Mouse (Mus musculus): ENCODE data around the gene Ptger1. TPM values are rescaled to one million over a fixed set of nuclear protein-coding genes. Genes with fewer than 3 reads are reported as not detected.

Gene Ptger1
- polyA plus RNA-seq (2012; ENCODE audit: insufficient read depth, insufficient read length, missing spikeins), result 0.16 and 0.53 TPM in 2 replicates

DNA sequence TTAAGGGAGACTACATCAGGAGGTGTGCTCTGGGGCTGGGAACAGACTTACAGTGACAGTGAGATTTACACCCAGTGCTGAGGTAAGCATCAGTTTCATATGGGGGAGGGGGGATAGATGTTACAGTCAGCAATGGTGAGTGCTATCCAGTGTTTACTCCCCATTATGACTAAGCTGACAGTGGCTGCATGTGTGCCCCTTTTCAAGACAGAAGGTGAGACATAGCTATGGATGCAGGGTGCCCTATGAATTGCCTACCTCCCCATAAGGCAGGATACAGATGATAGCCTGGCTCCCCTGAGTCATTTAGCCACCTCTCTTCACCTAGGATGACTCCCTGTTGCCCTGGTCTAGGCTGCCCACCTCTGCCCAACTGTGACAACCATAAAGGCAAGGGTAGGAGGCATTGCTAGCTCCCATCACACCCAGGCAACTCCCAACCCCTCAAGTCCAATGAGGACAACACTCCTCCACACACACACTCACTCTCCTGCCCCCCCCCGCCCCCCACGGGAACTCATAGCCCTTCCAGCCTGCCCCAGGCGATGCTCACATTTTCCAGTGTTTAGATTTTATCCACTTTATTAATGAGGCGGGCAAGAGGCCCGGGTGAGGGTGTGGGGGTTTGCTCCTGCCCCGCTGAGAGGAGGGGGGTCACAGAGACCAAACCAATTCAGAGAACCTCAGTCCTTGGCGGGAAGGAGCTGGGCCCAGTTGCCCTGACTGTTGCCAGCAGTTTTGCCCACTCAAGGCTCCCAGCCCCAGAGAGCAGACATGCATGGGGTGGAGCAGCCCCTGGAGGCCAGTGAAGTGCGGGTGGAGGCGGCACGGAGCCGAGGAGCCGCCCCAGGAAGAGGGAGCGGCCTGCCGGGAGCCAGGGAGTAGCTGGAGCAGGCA, at the start of gene Ptger1:
Ptger1 (plus strand) TSS at position 710 of the 897 bp plus-strand sequence.
- H3K4me3 ChIP-seq (ENCODE audit: insufficient read depth, low read length), result no peak within 1 kb of the TSS
- H3K4me1 ChIP-seq (ENCODE audit: control insufficient read depth, insufficient read depth, low read length), result peaks cover 5% of the 10 kb centered on the region
- no peak within 1 kb of the TSS for H3K27ac ChIP-seq (ENCODE audit: insufficient read depth, low read depth, low read length)
- TF ChIP-seq CTCF (IDR thresholded peaks at IDR 0.05; ENCODE audit: low read depth, low read length), result no peak
- no peak for TF ChIP-seq POLR2A (IDR thresholded peaks at IDR 0.05; ENCODE audit: borderline replicate concordance, low read depth, low read length)

DNA sequence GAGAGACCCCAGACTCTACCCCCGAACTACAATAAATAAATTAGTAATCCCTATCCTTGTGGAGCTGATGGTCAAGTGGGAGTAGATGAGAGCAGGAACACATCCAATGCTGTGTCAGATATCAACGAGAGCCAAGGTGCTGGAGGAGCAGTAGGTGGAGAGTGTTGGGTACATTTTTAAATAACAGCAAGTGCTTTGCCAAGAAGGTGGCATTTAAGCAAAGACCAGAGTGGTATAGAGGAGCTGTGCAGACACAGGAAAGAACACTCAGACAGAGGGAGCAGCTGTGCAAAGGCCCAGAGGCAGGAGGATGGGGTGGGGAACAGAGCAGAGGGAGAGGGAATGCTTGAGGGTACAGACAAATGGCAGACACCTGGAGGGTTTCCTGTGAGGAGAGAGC, 49.4 kb upstream of the Ptger1 start:
- H3K4me1 ChIP-seq (ENCODE audit: control insufficient read depth, insufficient read depth, low read length), result no peaks in the 10 kb centered on the region
- H3K4me3 ChIP-seq (ENCODE audit: insufficient read depth, low read length), result no peak overlapping the region
- TF ChIP-seq POLR2A (IDR thresholded peaks at IDR 0.05; ENCODE audit: borderline replicate concordance, low read depth, low read length) (no peak), CTCF (IDR thresholded peaks at IDR 0.05; ENCODE audit: low read depth, low read length) (no peak)
- H3K27ac ChIP-seq (ENCODE audit: insufficient read depth, low read depth, low read length), result no peak overlapping the region

DNA sequence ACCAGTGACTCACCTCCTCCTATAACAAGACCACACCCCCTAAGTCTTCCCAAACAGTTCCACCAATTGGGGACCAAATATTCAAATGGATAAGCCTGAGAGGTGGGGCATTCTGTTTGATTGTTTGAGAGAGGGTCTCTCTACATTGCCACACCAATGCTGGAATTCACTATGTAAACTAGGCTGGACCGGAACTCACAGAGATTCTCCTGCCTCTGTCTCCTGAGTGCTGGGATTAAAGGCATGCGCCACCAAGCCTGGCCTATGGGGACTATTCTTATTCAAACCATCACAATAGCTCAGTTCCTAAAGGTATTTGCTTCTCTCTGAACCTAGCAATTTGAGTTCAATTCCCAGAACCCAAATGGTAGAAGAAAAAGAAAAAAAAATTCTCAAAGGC, 47.9 kb upstream of the Ptger1 start:
- no peak for TF ChIP-seq CTCF (IDR thresholded peaks at IDR 0.05; ENCODE audit: low read depth, low read length)
- no peak for TF ChIP-seq POLR2A (IDR thresholded peaks at IDR 0.05; ENCODE audit: borderline replicate concordance, low read depth, low read length)
- Histone ChIP-seq H3K27ac (ENCODE audit: insufficient read depth, low read depth, low read length) (no peak overlapping the region), H3K4me3 (ENCODE audit: insufficient read depth, low read length) (no peak overlapping the region), H3K4me1 (ENCODE audit: control insufficient read depth, insufficient read depth, low read length) (0 out of 2 replicates have a peak, but pooled peaks cover 2% of the 10 kb centered on the region)

DNA sequence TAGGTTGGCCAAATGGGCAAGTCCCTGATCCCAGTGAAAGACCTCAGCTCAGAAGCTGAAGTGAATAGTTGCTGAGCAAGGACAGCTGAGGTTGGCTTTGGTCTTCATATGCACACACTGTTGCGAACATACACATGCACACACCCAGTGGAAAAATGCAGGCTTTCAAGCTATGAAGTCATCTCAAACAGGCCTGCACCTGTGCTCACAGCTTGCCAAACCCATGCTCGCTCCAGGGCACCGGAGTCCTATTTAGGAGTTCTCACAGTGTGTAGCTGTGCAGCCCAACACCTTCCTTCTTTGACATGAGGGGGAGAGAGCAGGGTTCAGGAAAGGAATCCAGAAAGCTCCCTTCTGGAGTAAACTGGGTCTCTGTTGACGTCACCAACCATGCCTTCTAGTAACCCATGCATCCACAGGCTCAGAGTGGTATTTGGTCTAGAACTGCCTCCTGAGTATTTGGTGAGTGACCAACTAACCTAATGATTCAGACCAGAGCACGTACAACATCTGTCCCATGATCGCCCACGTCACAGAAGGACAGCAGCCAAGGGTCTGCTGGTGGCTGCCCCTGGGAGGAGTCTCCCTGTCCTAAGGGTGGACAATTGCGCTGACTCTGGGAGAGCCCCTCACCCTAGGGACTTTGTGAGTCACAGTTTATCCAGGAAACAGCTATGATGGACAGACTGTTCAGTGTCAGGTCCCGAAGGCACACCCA, 46.8 kb upstream of the Ptger1 start:
- H3K27ac ChIP-seq (ENCODE audit: insufficient read depth, low read depth, low read length), result no peak overlapping the region
- H3K4me1 ChIP-seq (ENCODE audit: control insufficient read depth, insufficient read depth, low read length), result 0 out of 2 replicates have a peak, but pooled peaks cover 2% of the 10 kb centered on the region
- H3K4me3 ChIP-seq (ENCODE audit: insufficient read depth, low read length), result no peak overlapping the region
- TF ChIP-seq CTCF (IDR thresholded peaks at IDR 0.05; ENCODE audit: low read depth, low read length) (no peak), POLR2A (IDR thresholded peaks at IDR 0.05; ENCODE audit: borderline replicate concordance, low read depth, low read length) (no peak)

DNA sequence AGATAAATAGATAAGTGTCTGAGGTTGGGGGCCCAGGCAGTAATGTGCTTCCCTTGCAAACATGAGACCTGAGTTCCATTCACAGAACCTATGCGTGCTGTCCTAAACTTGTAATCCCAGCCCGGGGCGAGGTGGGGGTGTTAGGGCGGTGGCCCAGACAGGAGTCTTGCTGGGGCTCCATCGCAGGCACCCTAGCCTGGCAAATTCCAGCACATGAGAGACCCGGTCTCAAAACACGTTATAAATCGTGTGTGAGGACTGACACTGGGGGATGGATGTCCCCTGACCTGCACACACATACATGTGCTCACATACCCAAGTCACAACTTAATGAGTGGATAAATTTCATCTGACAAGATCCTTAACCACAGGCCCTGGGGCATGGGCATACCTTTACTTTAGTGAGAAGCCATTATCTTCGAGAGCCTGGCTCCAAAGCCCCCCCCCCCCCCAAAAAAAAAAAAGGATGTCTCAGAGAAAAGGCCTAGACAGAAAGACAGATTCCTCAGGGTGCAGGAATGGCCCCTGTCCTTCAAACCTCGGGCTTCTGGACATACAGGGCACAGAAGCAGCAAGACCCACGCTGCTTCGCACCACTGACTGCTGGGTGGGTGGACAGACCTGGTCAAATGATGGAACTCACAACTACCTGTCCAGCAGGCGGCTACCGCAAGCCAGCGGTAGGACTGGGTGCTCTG, 44.6 kb upstream of the Ptger1 start:
- H3K4me3 ChIP-seq (ENCODE audit: insufficient read depth, low read length), result peak overlapping the region; percentile 32
- TF ChIP-seq POLR2A (IDR thresholded peaks at IDR 0.05; ENCODE audit: borderline replicate concordance, low read depth, low read length) (no peak), CTCF (IDR thresholded peaks at IDR 0.05; ENCODE audit: low read depth, low read length) (no peak)
- H3K27ac ChIP-seq (ENCODE audit: insufficient read depth, low read depth, low read length), result no peak overlapping the region
- 0 out of 2 replicates have a peak, but pooled peaks cover 2% of the 10 kb centered on the region for H3K4me1 ChIP-seq (ENCODE audit: control insufficient read depth, insufficient read depth, low read length)

DNA sequence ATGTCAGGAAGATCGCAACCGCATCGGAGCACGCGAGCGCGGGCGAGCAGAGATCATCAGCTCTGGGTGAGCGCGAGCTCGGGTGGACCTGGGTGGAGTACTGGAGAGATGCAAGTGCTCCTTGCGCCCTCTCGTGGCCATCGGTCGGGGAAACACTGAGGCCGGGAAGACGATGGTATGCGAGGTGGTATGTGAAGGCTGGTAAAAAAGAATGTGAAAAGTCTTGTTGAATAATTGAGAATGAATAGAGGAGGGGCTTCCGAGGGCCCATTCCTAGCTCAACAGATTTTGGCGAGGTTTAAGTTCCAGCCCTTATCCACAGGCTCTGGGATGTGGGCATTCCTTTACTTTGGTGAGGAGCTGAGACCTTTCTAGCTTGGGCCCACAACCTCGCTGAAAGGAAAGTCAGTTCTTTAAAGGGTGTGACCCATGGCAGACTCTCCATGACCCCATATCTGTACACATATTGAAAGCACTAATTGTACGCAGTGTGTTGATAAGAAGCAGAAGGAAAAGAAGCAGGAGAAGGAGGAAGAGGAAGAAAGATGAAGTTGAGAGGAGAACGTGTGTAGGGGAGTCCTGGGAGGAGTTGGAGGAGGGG, 44.0 kb upstream of the Ptger1 start:
- H3K4me3 ChIP-seq (ENCODE audit: insufficient read depth, low read length), result peak overlapping the region; percentile 32
- 0 out of 2 replicates have a peak, but pooled peaks cover 2% of the 10 kb centered on the region for H3K4me1 ChIP-seq (ENCODE audit: control insufficient read depth, insufficient read depth, low read length)
- H3K27ac ChIP-seq (ENCODE audit: insufficient read depth, low read depth, low read length), result no peak overlapping the region
- TF ChIP-seq CTCF (IDR thresholded peaks at IDR 0.05; ENCODE audit: low read depth, low read length), result peak; percentile 83
- no peak for TF ChIP-seq POLR2A (IDR thresholded peaks at IDR 0.05; ENCODE audit: borderline replicate concordance, low read depth, low read length)

DNA sequence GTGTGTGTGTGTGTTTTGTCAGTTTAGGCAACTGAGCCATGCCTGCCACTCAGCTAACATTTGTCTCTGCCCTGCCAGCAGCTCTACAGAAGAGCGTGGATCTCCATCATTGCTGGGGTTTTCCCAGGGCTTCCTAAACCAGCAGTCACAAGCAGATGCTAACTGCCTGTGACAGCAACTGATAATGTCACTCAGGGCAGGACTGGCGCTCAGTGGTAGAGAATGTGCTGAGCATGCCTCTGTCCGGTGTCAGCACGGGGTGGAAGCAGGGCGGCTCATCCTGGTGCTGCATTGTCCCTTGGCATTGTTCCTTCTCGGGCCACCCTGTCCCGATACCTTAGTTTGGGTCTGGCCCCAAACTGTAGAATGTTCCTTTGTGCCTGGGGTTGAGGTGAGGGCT, 42.9 kb upstream of the Ptger1 start:
- Histone ChIP-seq H3K27ac (ENCODE audit: insufficient read depth, low read depth, low read length) (no peak overlapping the region), H3K4me1 (ENCODE audit: control insufficient read depth, insufficient read depth, low read length) (0 out of 2 replicates have a peak, but pooled peaks cover 2% of the 10 kb centered on the region), H3K4me3 (ENCODE audit: insufficient read depth, low read length) (no peak overlapping the region)
- TF ChIP-seq POLR2A (IDR thresholded peaks at IDR 0.05; ENCODE audit: borderline replicate concordance, low read depth, low read length), result no peak
- TF ChIP-seq CTCF (IDR thresholded peaks at IDR 0.05; ENCODE audit: low read depth, low read length), result no peak

DNA sequence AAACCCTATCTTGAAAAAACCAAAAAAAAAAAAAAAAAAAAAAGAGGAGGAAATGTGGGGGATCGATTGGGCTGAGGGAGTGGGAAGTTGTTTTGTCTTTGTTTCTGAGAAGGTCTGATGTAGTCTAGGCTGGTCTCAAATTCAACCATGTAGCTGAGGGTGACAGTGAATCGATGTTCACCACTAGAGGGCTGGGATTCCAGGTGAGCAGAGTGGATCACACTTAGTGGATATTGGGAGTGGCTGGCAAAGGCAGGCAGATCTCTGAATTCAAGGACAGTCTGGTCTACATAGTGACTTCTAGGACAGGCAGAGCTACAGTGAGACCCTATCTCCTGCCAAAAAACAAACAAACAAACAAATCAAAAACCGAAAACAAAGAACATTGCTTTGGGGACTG, 41.7 kb upstream of the Ptger1 start:
- Histone ChIP-seq H3K4me1 (ENCODE audit: control insufficient read depth, insufficient read depth, low read length) (0 out of 2 replicates have a peak, but pooled peaks cover 2% of the 10 kb centered on the region), H3K27ac (ENCODE audit: insufficient read depth, low read depth, low read length) (no peak overlapping the region), H3K4me3 (ENCODE audit: insufficient read depth, low read length) (no peak overlapping the region)
- TF ChIP-seq POLR2A (IDR thresholded peaks at IDR 0.05; ENCODE audit: borderline replicate concordance, low read depth, low read length), result no peak
- TF ChIP-seq CTCF (IDR thresholded peaks at IDR 0.05; ENCODE audit: low read depth, low read length), result 0 out of 2 replicates have a peak, but pooled peaks have one; percentile 31
